Mouse (Mus musculus) colon, adult 2 months (tissue): Measurements from ENCODE around the gene 2010106E10Rik. TPM values are rescaled to one million over a fixed set of nuclear protein-coding genes. Genes with fewer than 3 reads are reported as not detected.

Source experiments
- polyA plus RNA-seq: library from polyadenylated mRNA; depleted of rRNA; stranded (reverse); fragments of >200 nt; gene quantifications from 2 replicates; pipeline ENCODE4 v1.2.3, GENCODE M21; 2012; rRNA removed

Gene 2010106E10Rik
- 0.12 TPM in 2 replicates for polyA plus RNA-seq

DNA sequence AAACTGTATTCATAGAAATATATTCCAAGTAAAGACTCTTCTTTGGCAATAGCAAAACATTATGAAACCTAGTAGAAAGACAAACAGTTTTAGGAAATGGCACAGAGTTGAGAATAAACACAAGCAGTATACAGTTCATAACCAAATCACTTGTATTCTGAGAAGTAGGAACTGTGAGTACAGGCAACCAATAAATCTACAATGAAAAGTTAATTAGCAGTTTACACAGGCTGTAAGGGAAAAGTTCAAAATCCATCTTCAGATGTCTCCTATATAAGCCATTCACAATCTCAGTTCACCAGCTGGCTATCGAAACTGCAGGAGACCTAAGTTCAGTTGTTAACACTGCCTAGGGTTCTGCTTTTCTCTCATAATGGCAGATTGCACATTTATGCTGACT is at the start of gene 2010106E10Rik:
Gene 2010106E10Rik (plus strand): TSS at position 301 of the 400 bp plus-strand sequence.

DNA sequence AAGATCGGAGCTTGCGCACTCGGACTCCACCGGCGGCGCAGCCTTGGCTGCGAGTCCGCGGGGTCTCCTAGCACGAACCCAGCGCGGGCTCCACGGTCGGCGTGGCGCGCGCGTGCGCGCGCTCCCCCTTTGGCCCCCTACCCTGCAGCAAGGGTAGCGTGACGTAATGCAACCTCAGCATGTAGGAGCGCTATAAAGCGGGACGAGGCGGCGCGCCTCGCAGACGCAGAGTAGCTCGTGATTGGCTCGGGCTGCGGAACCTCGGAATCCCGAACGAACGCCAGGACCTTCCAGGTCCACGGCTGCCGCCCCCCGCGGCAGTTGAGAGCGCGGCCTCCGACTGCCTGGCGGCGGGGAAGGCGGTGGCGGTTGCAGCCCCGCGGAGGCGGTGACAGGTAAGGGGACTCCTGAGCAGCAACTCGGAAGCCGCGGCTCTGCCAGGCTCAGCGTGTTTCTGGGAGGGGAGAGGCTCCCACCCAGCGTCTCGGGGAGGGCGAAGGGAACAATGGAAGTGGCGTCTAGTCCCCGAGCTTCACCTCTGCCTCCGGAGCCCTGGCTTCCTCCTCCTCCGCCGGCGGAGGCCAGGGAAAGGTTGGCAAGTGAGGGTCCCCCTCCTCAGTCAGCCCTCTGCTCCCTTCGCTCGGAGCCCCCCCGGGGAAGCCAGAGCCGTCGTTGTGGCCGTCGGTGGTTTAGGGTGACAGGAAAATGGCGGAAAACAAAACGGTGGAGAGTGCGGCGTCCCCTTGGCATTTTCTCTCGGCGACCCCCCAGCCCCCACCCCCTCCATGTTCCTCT is 105.6 kb downstream of the 2010106E10Rik start, which contains the start of gene Zfp711:
Gene Zfp711 (plus strand): TSS at position 16 of the 795 bp plus-strand sequence.

Other genes with a start within 250 kb of the 2010106E10Rik start
- gene Apool, start 183.9 kb upstream of the 2010106E10Rik start, polyA plus RNA-seq: 2.0 and 3.4 TPM in 2 replicates
- not detected in 2 replicates for gene Satl1, start 88.5 kb upstream of the 2010106E10Rik start, polyA plus RNA-seq
- gene Zfp711, start 105.3 kb downstream of the 2010106E10Rik start, polyA plus RNA-seq: 0.02 and 0.05 TPM in 2 replicates
- 5.5 and 6.6 TPM in 2 replicates for gene Pof1b, start 203.4 kb downstream of the 2010106E10Rik start, polyA plus RNA-seq